Mouse (Mus musculus) MEL (cell line): Measurements from ENCODE around the gene Stag1. TPM values are rescaled to one million over a fixed set of nuclear protein-coding genes. Genes with fewer than 3 reads are reported as not detected.
A peak's percentile ranks its signal among the peaks of the same experiment; 100 is the strongest.

Experiments
- DNase-seq: peaks from one replicate; pipeline ENCODE4 v3.0.0; 2011; ENCODE audit warnings: low read depth, low spot score
- H3K27ac ChIP-seq: 2 replicates; pipeline ENCODE4 v1.5.1; 2012; ENCODE audit warnings: low read depth, mild to moderate bottlenecking, control low read depth, low read length, moderate library complexity; ENCODE audit not compliant: control insufficient read depth
- H3K27me3 ChIP-seq, 2 experiments: fragments of 150-350 bp in 1 of 2; sonication (generic) in 1 of 2; 2 replicates each; pipeline ENCODE4 v1.6.1; 2012; ENCODE audit warnings: low read length in 2 of 2, mild to moderate bottlenecking in 2 of 2, improper control_type of control experiment in 1 of 2, moderate library complexity in 1 of 2; ENCODE audit not compliant: insufficient read depth in 2 of 2, control insufficient read depth in 1 of 2
- H3K36me3 ChIP-seq, 2 experiments: 2 replicates each; pipeline ENCODE4 v1.6.1; 2012 to 2014; ENCODE audit warnings: low read length in 2 of 2, improper control_type of control experiment in 1 of 2, inconsistent platforms in 1 of 2, mild to moderate bottlenecking in 1 of 2; ENCODE audit not compliant: insufficient read depth in 2 of 2, control insufficient read depth in 1 of 2
- H3K4me1 ChIP-seq, 2 experiments: fragments of 150-350 bp in 1 of 2; sonication (generic) in 1 of 2; 2 replicates each; pipeline ENCODE4 v1.6.1; 2012; ENCODE audit warnings: low read length in 2 of 2, improper control_type of control experiment in 1 of 2, mild to moderate bottlenecking in 1 of 2; ENCODE audit not compliant: insufficient read depth in 2 of 2, control insufficient read depth in 1 of 2
- H3K4me3 ChIP-seq, 2 experiments: fragments of 150-350 bp in 1 of 2; sonication (generic) in 1 of 2; 2 replicates each; pipeline ENCODE4 v1.5.1; 2012; ENCODE audit warnings: low read depth in 2 of 2, low read length in 2 of 2, mild to moderate bottlenecking in 2 of 2, moderate library complexity in 2 of 2, control low read depth in 1 of 2, improper control_type of control experiment in 1 of 2; ENCODE audit not compliant: control insufficient read depth in 1 of 2, insufficient read depth in 1 of 2
- H3K79me2 ChIP-seq: 2 replicates; pipeline ENCODE4 v1.6.1; 2012; ENCODE audit warnings: mild to moderate bottlenecking, low read length, moderate library complexity; ENCODE audit not compliant: control insufficient read depth, poor library complexity, insufficient read depth
- H3K9ac ChIP-seq: 2 replicates; pipeline ENCODE4 v1.6.1; 2012; ENCODE audit warnings: low read depth, mild to moderate bottlenecking, control low read depth, low read length, moderate library complexity; ENCODE audit not compliant: control insufficient read depth, poor library complexity, severe bottlenecking
- H3K9me3 ChIP-seq: fragments of 150-350 bp; sonication (generic); replicated peaks from 2 replicates; pipeline ENCODE4 v1.6.1; 2012; ENCODE audit warnings: mild to moderate bottlenecking, low read length, improper control_type of control experiment, moderate library complexity; ENCODE audit not compliant: insufficient read depth
- BHLHE40 ChIP-seq: IDR thresholded peaks from 2 replicates; pipeline ENCODE4 v1.6.1; 2012; ENCODE audit warnings: low read depth, mild to moderate bottlenecking, inconsistent platforms, low read length, improper control_type of control experiment, borderline replicate concordance
- CHD1 ChIP-seq: IDR thresholded peaks from 2 replicates; pipeline ENCODE4 v1.6.1; 2012; ENCODE audit warnings: low read depth, mild to moderate bottlenecking, inconsistent platforms, low read length, improper control_type of control experiment
- CHD2 ChIP-seq: IDR thresholded peaks from 2 replicates; pipeline ENCODE4 v1.6.1; 2011; ENCODE audit warnings: low read length, improper control_type of control experiment
- CTCF ChIP-seq, 3 experiments: IDR thresholded peaks in 2 of 3; conservative IDR thresholded peaks in 1 of 3; 2 replicates each; pipeline ENCODE4 v1.5.1; 2011 to 2012; ENCODE audit warnings: low read length in 3 of 3, low read depth in 2 of 3, mild to moderate bottlenecking in 2 of 3, improper control_type of control experiment in 1 of 3, inconsistent platforms in 1 of 3, mixed read lengths in 1 of 3, moderate library complexity in 1 of 3; ENCODE audit not compliant: control insufficient read depth in 1 of 3, insufficient read depth in 1 of 3, poor library complexity in 1 of 3, severe bottlenecking in 1 of 3
- E2F4 ChIP-seq: IDR thresholded peaks from 2 replicates; pipeline ENCODE4 v1.6.1; 2011; ENCODE audit warnings: low read depth, low read length, improper control_type of control experiment, borderline replicate concordance
- ELF1 ChIP-seq: IDR thresholded peaks from 2 replicates; pipeline ENCODE4 v1.6.1; 2014; ENCODE audit warnings: low read depth, mild to moderate bottlenecking, inconsistent platforms, low read length, improper control_type of control experiment, moderate library complexity
- EP300 ChIP-seq, 2 experiments: IDR thresholded peaks; 2 replicates each; pipeline ENCODE4 v1.6.1; 2011; ENCODE audit warnings: improper control_type of control experiment in 2 of 2, low read length in 2 of 2, low read depth in 1 of 2, mild to moderate bottlenecking in 1 of 2
- GABPA ChIP-seq: IDR thresholded peaks from 2 replicates; pipeline ENCODE4 v1.6.1; 2012; ENCODE audit warnings: low read depth, mild to moderate bottlenecking, inconsistent platforms, low read length, improper control_type of control experiment, moderate library complexity
- GATA1 ChIP-seq: IDR thresholded peaks from 2 replicates; pipeline ENCODE4 v1.6.1; 2011; ENCODE audit warnings: low read depth, low read length, improper control_type of control experiment
- JUND ChIP-seq: IDR thresholded peaks from 2 replicates; pipeline ENCODE4 v1.6.1; 2011; ENCODE audit warnings: low read depth, mild to moderate bottlenecking, improper control_type of control experiment, low read length
- MAFK ChIP-seq: IDR thresholded peaks from 2 replicates; pipeline ENCODE4 v1.6.1; 2011; ENCODE audit warnings: low read depth, mild to moderate bottlenecking, low read length, improper control_type of control experiment, borderline replicate concordance
- MAX ChIP-seq: IDR thresholded peaks from 2 replicates; pipeline ENCODE4 v1.6.1; 2011; ENCODE audit warnings: low read length, improper control_type of control experiment
- MXI1 ChIP-seq: IDR thresholded peaks from 2 replicates; pipeline ENCODE4 v1.6.1; 2011; ENCODE audit warnings: mild to moderate bottlenecking, low read depth, low read length, improper control_type of control experiment
- MYB ChIP-seq: IDR thresholded peaks from 2 replicates; pipeline ENCODE4 v1.6.1; 2011; ENCODE audit warnings: mild to moderate bottlenecking, low read depth, low read length, improper control_type of control experiment
- NRF1 ChIP-seq: IDR thresholded peaks from 2 replicates; pipeline ENCODE4 v1.6.1; 2014; ENCODE audit warnings: low read depth, mild to moderate bottlenecking, inconsistent platforms, low read length, improper control_type of control experiment, moderate library complexity; ENCODE audit not compliant: poor library complexity, insufficient read depth, severe bottlenecking
- POLR2A ChIP-seq, 2 experiments: IDR thresholded peaks; 2 replicates each; pipeline ENCODE4 v1.6.1; 2011 to 2012; ENCODE audit warnings: low read length in 2 of 2, mild to moderate bottlenecking in 2 of 2, control low read depth in 1 of 2, improper control_type of control experiment in 1 of 2, low read depth in 1 of 2, moderate library complexity in 1 of 2; ENCODE audit not compliant: control insufficient read depth in 1 of 2, insufficient read depth in 1 of 2, poor library complexity in 1 of 2
- POLR2AphosphoS2 ChIP-seq: IDR thresholded peaks from 2 replicates; pipeline ENCODE4 v1.6.1; 2011; ENCODE audit warnings: low read length, improper control_type of control experiment
- POLR2AphosphoS5 ChIP-seq: IDR thresholded peaks from 2 replicates; pipeline ENCODE4 v1.6.1; 2012; ENCODE audit warnings: low read depth, borderline replicate concordance, mild to moderate bottlenecking, inconsistent platforms, low read length, moderate library complexity, mixed read lengths
- RAD21 ChIP-seq: IDR thresholded peaks from 2 replicates; pipeline ENCODE4 v1.6.1; 2011; ENCODE audit warnings: mild to moderate bottlenecking, low read depth, low read length, improper control_type of control experiment
- RCOR1 ChIP-seq: IDR thresholded peaks from 2 replicates; pipeline ENCODE4 v1.6.1; 2012; ENCODE audit warnings: low read depth, mild to moderate bottlenecking, inconsistent platforms, low read length, improper control_type of control experiment
- SIN3A ChIP-seq: IDR thresholded peaks from 2 replicates; pipeline ENCODE4 v1.6.1; 2012; ENCODE audit warnings: low read length, improper control_type of control experiment, inconsistent platforms
- SMC3 ChIP-seq: IDR thresholded peaks from 2 replicates; pipeline ENCODE4 v1.6.1; 2011; ENCODE audit warnings: low read depth, low read length, improper control_type of control experiment
- TBP ChIP-seq: IDR thresholded peaks from 2 replicates; pipeline ENCODE4 v1.8.0; 2011; ENCODE audit warnings: low read depth, low read length, improper control_type of control experiment
- UBTF ChIP-seq: IDR thresholded peaks from 2 replicates; pipeline ENCODE4 v1.6.1; 2012; ENCODE audit warnings: low read depth, mild to moderate bottlenecking, inconsistent platforms, low read length, improper control_type of control experiment, moderate library complexity, borderline replicate concordance; ENCODE audit not compliant: insufficient read depth
- USF1 ChIP-seq: IDR thresholded peaks from 2 replicates; pipeline ENCODE4 v1.6.1; 2014; ENCODE audit warnings: low read depth, mild to moderate bottlenecking, inconsistent platforms, low read length, improper control_type of control experiment, moderate library complexity
- USF2 ChIP-seq, 2 experiments: IDR thresholded peaks; 2 replicates each; pipeline ENCODE4 v1.6.1; 2011 to 2012; ENCODE audit warnings: improper control_type of control experiment in 2 of 2, low read length in 2 of 2, borderline replicate concordance in 1 of 2, inconsistent platforms in 1 of 2, low read depth in 1 of 2, mild to moderate bottlenecking in 1 of 2; ENCODE audit not compliant: insufficient read depth in 1 of 2
- ZKSCAN1 ChIP-seq: IDR thresholded peaks from 2 replicates; pipeline ENCODE4 v1.6.1; 2012; ENCODE audit warnings: low read depth, mild to moderate bottlenecking, inconsistent platforms, low read length, improper control_type of control experiment, moderate library complexity
- ZMIZ1 ChIP-seq: IDR thresholded peaks from 2 replicates; pipeline ENCODE4 v1.6.1; 2012; ENCODE audit warnings: low read depth, mild to moderate bottlenecking, inconsistent platforms, low read length, improper control_type of control experiment, moderate library complexity
- polyA plus RNA-seq, 2 experiments: library from polyadenylated mRNA; stranded (reverse) in 1 of 2; unstranded in 1 of 2; fragments of >175 nt in 1 of 2; fragments of >200 nt in 1 of 2; gene quantifications; 2 replicates each; pipeline versions ENCODE4 v1.2.1 to v1.2.4; 2012; ENCODE audit warnings: low replicate concordance in 2 of 2, low read depth in 1 of 2; ENCODE audit not compliant: insufficient read length in 2 of 2, insufficient read depth in 1 of 2, missing spikeins in 1 of 2
- total RNA-seq: library from RNA; depleted of rRNA; stranded (reverse); fragments of 300-350 nt; gene quantifications from 2 replicates; pipeline ENCODE4 v1.2.3, GENCODE M21; 2012

Gene Stag1
- total and polyA plus RNA-seq, 3 experiments: 30.1 to 41.7 TPM; not detected in 1

- TF ChIP-seq MAFK: no peak
- peak; percentile 56; the same call in 1 of the 2 replicates for TF ChIP-seq ELF1
- TF ChIP-seq POLR2A (IDR thresholded peaks at IDR 0.05; ENCODE audit: control insufficient read depth in 1 of 2, insufficient read depth in 1 of 2, low read depth in 1 of 2, low read length in 2 of 2, poor library complexity in 1 of 2): peak; percentile 60 to 71; a peak in 3 of 4 replicates
- TF ChIP-seq NRF1: peak; percentile 86
- 0 out of 2 replicates have a peak, but pooled peaks have one; percentile 49 for TF ChIP-seq RCOR1
- no peak for TF ChIP-seq CHD2
- peak; percentile 68; the same call in 1 of the 2 replicates for TF ChIP-seq POLR2AphosphoS2
- TF ChIP-seq UBTF: peak; percentile 94; the same call in 1 of the 2 replicates
- peak in 2 of 3 experiments; percentile 97 to 98; a peak in 5 of 6 replicates for TF ChIP-seq CTCF (IDR thresholded peaks at IDR 0.05 in 2 of 3, conservative IDR thresholded peaks at IDR 0.05 in 1 of 3; ENCODE audit: control insufficient read depth in 1 of 3, insufficient read depth in 1 of 3, low read depth in 2 of 3, low read length in 3 of 3, poor library complexity in 1 of 3, severe bottlenecking in 1 of 3)
- TF ChIP-seq CHD1: 0 out of 2 replicates have a peak, but pooled peaks have one; percentile 29
- peak; percentile 95 for TF ChIP-seq MAX
Measured at GRCm38 (mm10) chr9:100642840-100643697, 45.5 kb downstream of the Stag1 start (continued).

GRCm38 (mm10) chr9:100644071-100644771, 46.6 kb downstream of the Stag1 start:
- DNase-seq: peak; percentile 70
- H3K79me2 ChIP-seq: peaks cover 43% of the 10 kb centered on the region
- H3K4me1 ChIP-seq: peaks cover 14 to 18% of the 10 kb centered on the region in 2 experiments
- peak overlapping the region; percentile 93 for H3K9ac ChIP-seq
- peaks cover 0 to 38% of the 10 kb centered on the region in 2 experiments; a peak in 3 of 4 replicates for H3K36me3 ChIP-seq
- H3K27ac ChIP-seq: peak overlapping the region; percentile 88
- no peaks in the 10 kb centered on the region for H3K9me3 ChIP-seq
- H3K4me3 ChIP-seq: peak overlapping the region; percentile 93 to 94
- no peaks in the 10 kb centered on the region for H3K27me3 ChIP-seq
- TF ChIP-seq USF2 (IDR thresholded peaks at IDR 0.05; ENCODE audit: borderline replicate concordance in 1 of 2, insufficient read depth in 1 of 2, low read depth in 1 of 2, low read length in 2 of 2) (no peak), POLR2A (IDR thresholded peaks at IDR 0.05; ENCODE audit: control insufficient read depth in 1 of 2, insufficient read depth in 1 of 2, low read depth in 1 of 2, low read length in 2 of 2, poor library complexity in 1 of 2) (peak; percentile 36 to 74; a peak in 3 of 4 replicates), GABPA (no peak), RAD21 (no peak), SIN3A (peak; percentile 51), USF1 (peak; percentile 76), CTCF (IDR thresholded peaks at IDR 0.05 in 2 of 3, conservative IDR thresholded peaks at IDR 0.05 in 1 of 3; ENCODE audit: control insufficient read depth in 1 of 3, insufficient read depth in 1 of 3, low read depth in 2 of 3, low read length in 3 of 3, poor library complexity in 1 of 3, severe bottlenecking in 1 of 3) (no peak), ZMIZ1 (0 out of 2 replicates have a peak, but pooled peaks have one; percentile 9), E2F4 (no peak), POLR2AphosphoS5 (no peak), POLR2AphosphoS2 (0 out of 2 replicates have a peak, but pooled peaks have one; percentile 34), ELF1 (no peak), MAFK (no peak), CHD1 (no peak), JUND (no peak), ZKSCAN1 (no peak), MYB (no peak), BHLHE40 (no peak), SMC3 (no peak), TBP (no peak), MXI1 (peak; percentile 72; the same call in 1 of the 2 replicates), GATA1 (no peak), RCOR1 (no peak), MAX (peak; percentile 8; the same call in 1 of the 2 replicates), NRF1 (no peak), EP300 (IDR thresholded peaks at IDR 0.05; ENCODE audit: low read depth in 1 of 2, low read length in 2 of 2) (0 out of 4 replicates have a peak, but pooled peaks of 1 of the 2 experiments have one; percentile 13)
